Mouse (Mus musculus) gastrocnemius, postnatal 25 days (tissue): ENCODE results near the gene Brdt. TPM values are rescaled to one million over a fixed set of nuclear protein-coding genes. Genes with fewer than 3 reads are reported as not detected.
A peak's percentile ranks its signal among the peaks of the same experiment; 100 is the strongest.
"Not testable (repeated sequence)": the region's sequence is repeated elsewhere in the genome, so short reads cannot be mapped to it uniquely, and the experiment has no call there.

Experiments
- DNase-seq: peaks from one replicate; pipeline ENCODE4 v3.0.0; 2022
- total RNA-seq, 2 experiments: library from RNA; stranded (reverse); gene quantifications; 1 replicate in 1 of 2; 2 replicates in 1 of 2; pipeline ENCODE4 v1.2.3; 2021

The Brdt gene
- total RNA-seq, 2 experiments from 2014 or later: 2.3 to 2.4 TPM

DNA sequence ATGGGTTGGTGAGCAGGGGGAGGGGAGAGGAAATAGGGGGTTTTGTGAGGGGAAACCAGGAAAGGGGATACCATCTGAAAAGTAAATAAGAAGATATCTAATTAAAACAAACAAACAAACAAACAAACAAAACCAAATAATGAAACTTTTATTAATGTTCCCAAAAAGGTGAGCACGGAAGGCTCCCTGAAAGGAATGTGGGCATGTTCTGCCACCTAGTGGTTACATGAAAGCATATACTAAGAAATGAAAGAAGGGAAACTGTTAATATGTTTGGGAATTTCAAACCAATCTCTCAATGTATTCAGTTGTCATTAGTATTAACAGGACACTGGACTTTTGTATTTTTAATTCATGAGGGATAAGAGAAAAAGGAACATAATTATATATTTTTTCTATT lies 10.3 kb upstream of the Brdt start:
- DNase-seq: no peak

DNA sequence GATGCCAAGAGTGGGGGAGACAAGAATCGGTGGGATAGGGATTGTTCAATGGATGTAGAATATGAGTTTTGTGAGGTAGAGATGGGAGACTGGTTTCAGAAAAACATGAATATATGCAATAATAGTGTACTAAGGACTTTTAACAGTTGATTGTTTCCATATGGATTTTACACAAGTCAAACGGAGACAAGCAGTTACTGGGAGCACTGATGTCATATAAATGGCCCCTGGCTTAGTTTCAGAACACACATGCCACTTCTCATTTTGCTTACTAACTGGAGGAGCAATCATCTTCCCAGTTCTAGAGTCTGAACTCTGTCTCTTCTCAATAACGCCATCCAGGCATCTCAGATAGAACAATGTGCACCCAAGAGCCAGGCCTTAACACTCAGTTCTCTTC lies 9.4 kb downstream of the Brdt start:
- no peak for DNase-seq

GRCm38 (mm10) chr5:107342891-107343290 lies 11.9 kb downstream of the Brdt start:
- no peak for DNase-seq

- DNase-seq: no peak
These were observed 15.3 kb downstream of the Brdt start for GRCm38 (mm10) chr5:107346214-107346613.

GRCm38 (mm10) chr5:107352566-107352965 lies 21.6 kb downstream of the Brdt start:
- DNase-seq: no peak

DNA sequence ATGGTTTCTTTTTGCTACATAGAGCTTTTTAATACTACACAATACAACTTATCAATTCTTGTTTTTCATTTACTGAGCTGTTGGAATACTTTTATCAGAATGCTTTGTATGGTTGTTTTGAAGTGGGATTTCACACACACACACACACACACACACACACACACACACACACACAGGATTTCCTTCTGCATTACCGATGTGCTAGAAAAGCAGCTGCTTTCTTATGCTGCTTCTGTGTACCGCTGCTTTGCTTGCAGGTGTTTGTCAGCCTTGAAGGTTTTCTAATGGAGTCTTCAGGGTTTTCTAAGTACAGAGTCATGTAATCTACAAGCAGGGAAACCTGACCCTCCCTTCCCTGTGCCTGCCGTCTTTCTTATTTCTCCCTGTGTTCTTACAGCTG lies 23.0 kb downstream of the Brdt start:
- DNase-seq: no peak

DNA sequence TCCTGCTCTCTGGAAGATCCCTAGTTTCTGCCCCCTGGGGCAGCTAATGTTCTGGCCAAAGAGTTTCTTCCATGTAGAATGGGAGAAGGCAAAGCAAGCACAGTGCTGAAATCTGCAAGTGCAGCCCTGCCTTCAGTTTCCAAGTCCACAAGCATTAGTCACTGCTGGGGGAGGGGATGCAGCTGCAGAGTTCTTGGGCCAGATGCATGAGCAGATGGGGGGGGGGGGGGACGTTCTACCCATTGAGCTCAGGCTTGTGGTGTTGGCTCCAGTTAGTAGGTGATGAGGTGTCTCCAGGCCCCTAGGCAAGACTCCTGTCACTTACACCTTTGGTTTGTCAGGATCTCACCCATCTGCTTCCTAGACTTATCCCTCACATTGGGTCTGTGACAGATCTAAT lies 24.8 kb downstream of the Brdt start:
- peak; percentile 69 for DNase-seq

DNA sequence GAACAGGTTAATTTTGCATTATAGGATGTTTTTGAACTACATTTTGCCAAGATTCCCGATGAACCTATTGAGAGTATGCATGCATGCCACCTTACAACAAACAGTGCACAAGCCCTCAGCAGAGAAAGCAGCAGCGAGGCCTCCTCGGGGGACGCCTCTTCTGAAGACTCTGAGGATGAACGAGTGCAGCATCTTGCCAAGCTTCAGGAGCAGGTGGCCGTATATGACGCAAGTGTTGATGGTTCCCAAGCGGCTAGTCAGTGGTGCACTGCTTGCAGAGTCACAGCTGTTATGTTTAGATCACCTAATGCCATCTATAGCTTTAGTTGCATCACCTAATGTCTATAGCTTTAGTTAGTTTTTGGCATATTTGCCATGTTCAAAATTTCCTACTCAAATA lies 26.8 kb downstream of the Brdt start:
- peak; percentile 13 for DNase-seq

GRCm38 (mm10) chr5:107359395-107360053 lies 28.6 kb downstream of the Brdt start:
- peak; percentile 89 for DNase-seq

GRCm38 (mm10) chr5:107360054-107360730 lies 29.2 kb downstream of the Brdt start:
- DNase-seq: no peak

DNA sequence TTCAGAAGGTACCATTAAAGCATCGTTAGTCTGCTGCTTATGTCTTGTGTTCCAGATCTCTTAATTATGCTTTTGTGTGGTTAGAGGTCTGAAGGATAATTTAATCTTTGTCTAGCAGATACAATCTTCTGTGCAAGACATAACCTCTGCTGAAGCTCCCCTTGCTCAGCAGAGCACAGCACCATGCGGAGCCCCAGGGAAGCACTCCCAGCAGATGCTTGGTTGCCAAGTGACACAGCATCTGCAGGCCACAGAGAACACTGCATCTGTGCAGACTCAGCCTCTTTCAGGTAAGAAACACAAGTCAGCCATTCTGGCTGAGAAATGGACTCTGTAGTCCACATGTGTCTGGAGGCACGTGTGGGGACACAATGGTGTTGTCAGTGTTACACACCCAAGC lies 39.1 kb downstream of the Brdt start:
- DNase-seq: no peak

DNA sequence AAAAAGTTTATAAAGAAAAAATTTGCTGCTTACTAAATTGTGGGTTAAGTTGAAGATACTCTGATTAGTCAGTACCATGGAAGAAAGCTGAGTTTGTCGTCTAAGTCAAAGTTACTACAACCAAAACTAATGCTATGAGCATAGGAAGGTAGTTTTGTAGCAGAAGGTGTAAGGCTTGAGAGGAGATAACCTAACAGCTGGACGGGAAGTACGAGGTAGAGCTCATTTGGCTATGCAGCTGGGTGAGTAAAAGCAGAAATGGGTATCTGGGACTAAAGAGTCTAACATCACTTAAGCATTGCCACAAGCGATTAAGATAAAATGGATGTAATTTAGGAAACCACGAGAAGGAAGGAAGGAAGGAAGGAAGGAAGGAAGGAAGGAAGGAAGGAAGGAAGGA lies 40.4 kb downstream of the Brdt start:
- DNase-seq: no peak

GRCm38 (mm10) chr5:107373256-107373655 lies 42.3 kb downstream of the Brdt start:
- no peak for DNase-seq

GRCm38 (mm10) chr5:107386448-107386847 lies 55.5 kb downstream of the Brdt start:
- DNase-seq: not testable (repeated sequence)

GRCm38 (mm10) chr5:107387788-107388187 lies 56.8 kb downstream of the Brdt start:
- no peak for DNase-seq

DNA sequence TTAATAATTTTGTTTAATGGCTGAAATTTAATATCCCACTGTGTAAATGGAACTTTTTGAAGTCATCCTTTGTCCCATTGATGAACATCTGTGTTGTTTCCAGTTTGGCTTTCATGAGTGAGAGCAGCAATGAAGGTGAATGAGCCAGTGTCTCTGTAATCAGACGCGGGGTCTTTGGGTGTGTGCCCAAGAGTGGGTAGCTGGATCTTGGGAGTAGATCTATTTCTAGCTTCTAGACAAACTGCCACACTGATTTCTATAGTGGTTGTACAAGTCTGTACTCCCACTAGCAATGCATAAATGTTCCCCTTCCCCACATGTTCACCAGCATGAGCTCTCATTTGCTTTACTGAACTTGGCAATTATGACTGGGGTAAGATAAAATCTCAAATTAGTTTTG lies 58.4 kb downstream of the Brdt start:
- no peak for DNase-seq

DNA sequence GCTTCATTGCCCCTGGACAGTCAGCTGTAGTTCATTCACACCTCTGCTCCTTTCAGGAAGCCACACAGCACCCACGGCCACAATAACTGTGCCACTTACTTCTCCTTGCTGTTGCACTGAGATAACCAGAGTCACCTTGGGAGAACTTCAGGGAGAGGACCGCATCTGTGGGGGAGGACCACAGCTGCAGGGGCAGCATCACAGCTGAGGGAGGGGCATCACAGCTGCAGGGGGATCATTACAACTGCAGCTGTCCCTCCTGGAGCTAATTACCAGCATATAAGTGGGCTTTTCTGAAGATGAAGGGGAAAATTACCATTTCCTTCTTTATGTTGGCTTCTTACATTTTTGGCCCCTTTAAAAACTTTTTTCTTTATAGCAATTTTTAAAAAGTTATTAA lies 63.5 kb downstream of the Brdt start:
- DNase-seq: no peak

- no peak for DNase-seq
These were observed 71.5 kb downstream of the Brdt start, which contains the start of gene Ephx4 for GRCm38 (mm10) chr5:107402436-107402835. Gene Ephx4 (plus strand): TSS chr5:107402736.

DNA sequence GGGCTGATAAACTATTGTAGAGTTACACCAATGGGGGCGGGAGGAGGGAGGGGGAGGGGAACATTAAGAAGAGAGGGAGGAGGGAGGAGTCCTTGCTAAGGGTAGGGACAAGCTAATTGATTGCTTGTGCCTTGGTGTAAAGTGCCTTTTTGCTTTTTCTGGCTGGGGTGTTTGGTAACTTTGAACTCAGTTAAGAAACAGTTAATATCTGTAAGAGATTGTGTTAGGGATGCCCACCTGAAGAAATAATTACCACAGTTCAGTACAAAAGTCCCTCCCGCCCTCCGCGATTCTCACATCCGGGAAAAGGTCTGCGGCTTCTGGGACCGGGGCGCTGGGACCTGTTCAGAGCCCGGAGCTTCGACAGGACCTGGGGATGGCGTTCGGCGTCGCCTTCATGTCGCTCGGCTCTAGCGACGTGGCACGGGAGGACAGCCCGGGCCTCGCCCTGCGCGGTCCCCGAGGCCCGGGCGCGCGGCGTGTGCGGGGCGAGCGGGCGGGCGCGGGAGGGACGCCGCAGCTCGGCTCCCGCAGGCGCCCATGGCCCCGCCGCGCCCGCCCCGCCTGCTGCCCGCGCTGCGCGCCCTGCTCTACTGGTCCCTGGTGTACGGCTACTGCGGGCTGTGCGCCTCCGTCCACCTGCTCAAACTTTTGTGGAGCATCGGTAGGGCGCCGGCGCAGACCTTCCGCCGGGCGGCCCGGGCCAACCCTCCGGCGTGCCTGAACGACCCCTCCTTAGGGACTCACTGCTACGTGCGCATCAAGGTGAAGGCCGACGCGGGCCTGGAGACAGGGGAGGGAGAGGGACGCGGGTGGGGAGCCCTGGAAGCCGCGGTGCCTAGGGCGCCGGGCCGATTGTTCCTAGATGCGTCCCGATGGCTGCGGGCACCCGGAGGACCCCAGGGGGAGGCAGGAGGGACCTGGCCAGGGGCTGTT lies 72.3 kb downstream of the Brdt start:
- no peak for DNase-seq

DNA sequence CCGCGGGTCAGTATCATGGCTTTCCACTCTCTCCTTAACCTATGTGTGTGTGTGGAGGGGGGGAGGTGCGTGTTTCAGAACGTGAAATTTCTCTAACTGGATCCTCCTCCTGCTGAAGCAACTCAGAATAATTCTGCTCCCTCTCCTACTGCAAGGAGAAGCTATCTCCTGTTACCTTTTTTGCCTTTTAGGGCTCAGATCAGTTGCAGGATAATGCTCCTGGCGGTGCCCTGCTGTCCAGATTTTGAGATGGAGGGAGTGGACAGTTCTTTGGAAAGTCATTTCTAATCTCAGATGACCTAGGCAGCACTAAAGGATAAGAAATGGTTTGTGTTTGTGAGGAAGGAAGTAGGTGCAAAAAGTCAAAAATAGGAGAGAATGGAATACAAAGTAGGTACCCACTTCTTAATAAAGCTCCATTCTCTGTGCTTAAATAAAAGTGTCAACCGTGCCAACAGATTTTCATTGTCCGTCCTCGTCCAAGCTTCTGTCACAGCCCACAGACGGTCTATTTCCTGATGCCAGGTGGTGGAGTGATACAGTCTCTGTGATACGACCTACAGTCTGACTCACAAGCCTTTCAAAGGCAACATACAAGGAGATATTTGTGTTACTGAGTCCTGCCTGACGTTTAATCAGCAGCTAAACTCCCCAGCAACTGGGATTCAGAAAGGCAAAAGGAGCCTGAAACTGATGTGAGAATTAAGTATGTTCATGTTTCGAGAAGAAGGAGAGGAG lies 73.2 kb downstream of the Brdt start:
- no peak for DNase-seq

GRCm38 (mm10) chr5:107405361-107405760 lies 74.4 kb downstream of the Brdt start:
- DNase-seq: no peak

DNA sequence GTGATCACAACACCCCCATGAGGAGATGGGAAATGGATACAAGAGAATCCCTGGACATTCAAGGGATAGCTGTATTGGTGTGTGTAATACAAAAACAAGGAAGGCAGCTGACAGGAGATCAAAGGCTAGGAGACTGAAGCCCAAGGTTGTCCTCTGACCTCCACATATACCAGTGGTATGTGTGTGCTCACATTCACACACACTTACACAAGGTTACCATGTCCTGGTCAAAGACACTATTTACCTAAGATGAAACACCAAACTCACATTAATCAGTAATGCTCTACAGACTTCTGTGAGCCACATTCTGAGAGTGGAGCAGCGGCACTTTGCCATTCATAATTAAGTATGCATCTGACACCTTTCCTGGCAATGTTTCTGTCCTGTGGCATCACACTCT lies 79.3 kb downstream of the Brdt start:
- no peak for DNase-seq
